Mouse (Mus musculus): ENCODE data around the gene Utrn.

The Utrn gene

DNA sequence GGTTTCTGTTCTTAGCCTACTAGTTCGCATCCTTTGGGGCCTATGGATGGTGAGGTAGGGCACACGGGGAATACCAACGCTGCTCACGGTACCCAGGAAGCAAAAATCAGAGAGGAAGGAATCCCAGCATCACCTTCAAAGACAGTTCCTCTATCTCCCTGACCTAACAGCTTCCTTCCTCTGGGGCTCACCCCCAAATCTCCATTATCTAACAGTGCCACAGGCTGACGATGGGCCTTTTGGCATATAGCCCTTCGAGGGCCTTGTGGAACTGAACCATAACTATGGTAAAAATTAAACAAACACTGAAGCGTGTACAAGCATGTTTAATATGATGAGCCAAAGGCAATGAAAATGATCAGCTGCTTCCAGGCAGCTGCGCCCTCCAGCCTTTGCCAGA, 37.0 kb downstream of the Utrn start:
- no peak for DNase-seq

DNA sequence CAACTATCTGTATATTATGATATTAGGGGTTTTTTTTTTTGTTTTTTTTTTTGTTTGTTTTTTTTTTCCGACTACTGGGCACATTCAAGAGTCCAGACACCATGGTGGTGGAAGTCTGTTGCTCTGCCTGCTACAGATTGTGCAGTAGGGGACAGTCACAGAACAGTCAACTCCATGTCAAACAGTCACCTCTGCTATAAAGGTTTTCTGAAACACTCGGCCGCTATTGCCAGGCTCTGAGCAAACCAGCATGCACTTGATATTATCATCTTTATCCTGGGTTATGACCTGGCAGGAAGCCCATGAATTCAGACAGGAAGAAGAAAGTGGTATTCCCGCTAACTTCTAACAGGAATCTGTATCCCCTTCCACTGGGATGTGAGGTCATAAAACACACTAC, 41.4 kb downstream of the Utrn start:
- DNase-seq, result no peak

DNA sequence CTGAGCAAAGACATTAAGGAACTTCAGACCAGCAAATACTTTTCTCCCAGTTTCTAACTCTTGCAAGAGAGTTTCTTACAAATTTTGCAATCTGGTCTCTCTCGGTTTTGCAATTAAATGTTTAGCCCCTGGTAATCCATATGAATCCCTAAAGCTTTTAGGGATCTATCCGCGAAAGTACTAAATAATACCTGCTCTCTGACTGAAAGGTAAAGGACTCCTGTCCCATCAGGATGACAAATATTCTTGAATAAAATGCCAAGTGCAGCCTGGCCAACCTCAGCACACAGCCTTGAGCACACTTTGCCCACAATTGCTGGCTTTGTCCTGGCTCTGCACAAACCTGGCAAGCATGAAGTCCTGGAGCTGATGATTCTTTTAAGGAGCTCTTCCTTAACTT, 41.9 kb downstream of the Utrn start:
- DNase-seq, result no peak

DNA sequence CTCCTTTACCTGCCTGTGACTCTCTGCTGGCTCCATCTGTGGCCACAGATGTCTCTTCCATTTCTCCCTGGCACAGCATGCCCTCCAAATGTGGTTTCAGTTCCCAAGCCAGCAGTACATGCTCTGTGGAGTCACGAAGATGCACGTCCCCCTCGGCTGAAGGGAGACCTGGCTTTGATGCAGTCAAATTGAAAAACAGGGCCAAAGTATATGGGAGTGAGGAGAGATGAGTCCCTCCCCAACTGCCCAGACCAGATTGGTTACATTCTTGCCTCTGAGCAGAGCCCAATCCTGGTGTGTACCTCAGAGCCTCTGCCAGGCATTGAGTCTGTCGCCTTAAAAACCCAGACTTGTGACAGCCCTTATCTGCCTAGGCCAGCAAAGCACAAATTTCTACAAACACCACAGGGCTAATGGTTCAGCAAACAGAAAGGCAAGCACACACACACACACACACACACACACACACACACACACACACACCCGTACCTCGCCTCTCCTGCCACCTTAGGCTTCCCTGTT, 42.3 kb downstream of the Utrn start:
- peak; percentile 89 for DNase-seq

DNA sequence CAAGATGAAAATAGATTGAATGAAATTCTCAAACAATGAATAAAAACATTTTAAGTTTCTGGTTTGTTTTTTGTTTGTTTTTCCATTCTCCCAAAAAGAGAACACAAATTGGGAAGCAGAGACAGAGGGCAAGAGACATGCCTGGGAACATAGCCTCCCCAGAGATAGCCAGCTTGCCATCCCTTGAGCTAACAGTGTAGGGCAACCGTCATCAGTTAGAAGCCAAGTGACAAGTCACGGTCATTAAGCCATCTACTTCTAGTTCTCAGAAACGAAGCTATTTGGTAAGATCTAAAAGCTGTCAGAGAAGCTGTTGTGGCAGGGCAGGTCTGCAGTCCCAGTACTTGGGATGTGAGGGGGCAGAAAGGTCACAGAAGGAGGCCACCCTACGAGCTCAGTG, 44.8 kb downstream of the Utrn start:
- DNase-seq, result no peak

DNA sequence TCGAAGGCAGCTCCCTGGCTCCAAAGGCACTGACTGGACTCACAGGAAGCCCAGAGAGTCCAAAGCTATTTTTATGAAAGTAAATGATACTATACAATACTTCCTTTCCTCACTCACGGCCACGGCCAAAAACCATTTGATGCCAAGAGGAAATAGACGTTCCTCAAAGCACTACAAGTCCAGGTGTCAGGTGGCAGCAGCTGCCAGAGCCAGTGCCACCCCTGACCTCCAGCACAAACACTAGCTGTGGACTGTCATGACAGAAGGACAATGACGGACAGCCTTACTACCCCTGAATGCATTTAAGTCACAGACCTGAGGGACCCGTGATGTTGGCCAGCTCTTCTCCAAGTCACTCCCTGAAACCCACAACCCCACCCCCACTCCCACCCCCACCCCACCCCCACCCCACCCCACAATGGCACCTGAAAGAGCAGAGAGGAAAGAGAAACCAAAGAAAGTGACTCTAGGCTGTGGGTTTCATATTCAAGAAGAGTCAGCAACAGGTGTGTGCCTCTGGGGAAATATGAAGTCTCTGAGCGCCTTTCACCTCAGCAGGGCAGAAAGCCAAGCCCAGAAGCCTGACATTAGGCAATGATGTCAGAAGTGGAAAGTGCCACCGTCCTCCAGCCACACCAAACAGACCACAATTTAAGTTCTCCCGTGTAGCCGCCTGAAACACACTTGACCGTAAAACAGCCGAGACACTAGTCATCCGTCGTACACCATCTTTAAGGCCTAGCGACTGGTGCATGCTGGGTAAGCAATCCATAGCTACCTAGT, 45.5 kb downstream of the Utrn start:
- no peak for DNase-seq

DNA sequence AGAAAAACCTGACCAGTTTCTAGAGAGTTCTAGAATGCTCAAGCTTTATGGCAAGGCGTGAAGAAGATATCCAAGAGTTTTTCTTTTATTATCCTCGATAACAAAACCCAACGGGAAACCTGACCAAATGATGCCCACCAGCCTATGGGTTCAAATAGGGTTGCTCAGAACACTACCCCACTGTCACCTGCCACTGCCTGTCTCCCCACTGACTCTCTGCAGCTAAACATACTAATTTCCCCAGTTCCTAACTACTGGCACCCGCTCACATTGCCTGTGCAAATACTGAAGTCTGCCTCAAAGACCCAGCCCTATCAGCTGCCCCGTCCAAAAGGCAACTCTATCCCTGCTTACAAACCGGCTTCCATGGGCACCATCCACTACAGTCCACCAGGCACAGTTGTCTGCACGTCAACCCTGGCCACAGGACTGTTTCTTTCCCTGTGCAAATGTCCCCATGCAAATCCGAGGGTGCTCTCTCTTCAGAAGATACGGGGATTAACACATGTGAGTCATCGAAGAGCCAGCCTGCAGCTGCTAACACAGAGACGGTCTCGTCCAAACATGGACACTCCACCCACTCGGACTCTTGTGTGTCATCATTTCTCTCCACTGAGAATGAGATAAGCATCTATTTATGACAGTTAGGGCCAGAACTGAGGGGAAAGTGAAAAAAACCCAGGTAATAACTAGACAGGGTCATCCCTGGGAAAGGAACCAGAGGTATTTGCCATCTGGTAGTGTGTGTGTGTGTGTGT, 48.0 kb downstream of the Utrn start:
- no peak for DNase-seq

DNA sequence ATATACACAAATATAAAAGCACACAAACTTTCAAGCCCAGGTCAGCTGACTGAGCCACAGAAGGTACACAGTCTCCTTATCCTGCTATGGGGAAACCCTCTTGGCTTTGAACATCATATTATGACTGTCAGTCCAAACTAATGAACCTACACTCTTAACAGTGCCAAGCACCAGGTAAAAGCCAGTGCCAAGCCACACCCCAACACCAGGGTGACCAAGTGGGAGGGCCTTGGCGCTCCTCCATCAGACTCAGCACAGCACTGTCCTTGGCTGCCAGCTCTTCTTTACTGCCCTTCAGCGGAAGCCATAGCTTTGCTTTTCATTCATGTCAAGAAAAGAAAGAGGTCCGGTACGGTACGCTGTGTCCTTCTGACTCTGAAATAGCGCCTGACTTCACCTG, 51.8 kb downstream of the Utrn start:
- peak; percentile 75 for DNase-seq

DNA sequence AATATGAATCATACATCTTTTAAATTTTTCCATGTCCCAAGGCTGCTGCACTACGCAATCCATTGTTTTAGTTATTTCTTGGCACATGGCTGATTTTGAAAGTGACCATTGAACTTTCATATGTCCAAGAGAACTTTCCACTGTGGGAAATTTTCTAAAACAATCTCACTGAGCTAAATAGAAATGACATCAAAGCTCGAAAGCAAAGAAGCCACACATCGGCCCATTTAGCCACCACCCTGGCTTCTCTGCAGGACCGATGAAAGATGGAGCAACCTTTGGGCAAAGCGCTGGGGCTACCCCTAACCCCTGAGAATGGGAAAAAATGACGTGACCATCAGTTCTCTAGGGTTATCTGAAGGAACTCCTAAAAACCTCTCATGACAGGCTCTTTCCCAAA, 52.6 kb downstream of the Utrn start:
- DNase-seq, result no peak

DNA sequence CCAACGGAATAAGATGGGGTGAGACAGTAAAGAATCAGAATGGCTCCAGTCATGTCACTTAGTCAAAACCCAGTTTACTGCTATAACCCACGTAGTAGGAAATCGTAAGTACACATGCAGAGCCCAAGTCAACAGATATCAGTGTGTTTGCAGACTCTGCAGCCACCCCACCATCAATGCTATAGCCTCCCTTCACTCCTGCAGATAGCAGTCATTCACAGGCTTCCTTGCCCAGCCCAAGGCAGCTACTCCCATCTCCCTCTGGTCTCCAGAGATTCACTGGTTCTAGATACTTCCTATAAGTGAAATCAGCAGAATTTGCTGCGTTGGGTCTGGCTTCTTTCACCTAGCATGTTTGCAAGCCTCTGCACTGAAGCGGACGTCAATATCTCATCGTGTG, 54.8 kb downstream of the Utrn start:
- no peak for DNase-seq

DNA sequence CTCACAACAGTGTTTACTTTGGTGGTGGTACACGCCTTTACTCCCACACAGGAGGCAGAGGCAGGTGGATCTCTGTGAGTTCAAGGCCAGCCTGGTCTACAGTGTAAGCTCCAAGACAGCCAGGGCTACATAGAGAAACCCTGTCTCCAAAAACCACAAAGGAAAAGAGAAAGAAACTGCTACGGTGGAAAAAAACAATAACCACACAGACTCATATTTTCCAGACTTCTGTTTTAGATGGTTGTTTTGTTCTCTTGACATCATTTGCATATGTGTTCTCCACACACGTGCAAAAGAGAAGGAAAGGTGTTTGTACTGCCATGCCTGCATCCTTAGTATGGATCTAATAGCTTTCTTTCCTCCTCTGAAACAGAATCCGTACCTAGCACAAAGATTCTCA, 55.3 kb downstream of the Utrn start:
- DNase-seq, result no peak

DNA sequence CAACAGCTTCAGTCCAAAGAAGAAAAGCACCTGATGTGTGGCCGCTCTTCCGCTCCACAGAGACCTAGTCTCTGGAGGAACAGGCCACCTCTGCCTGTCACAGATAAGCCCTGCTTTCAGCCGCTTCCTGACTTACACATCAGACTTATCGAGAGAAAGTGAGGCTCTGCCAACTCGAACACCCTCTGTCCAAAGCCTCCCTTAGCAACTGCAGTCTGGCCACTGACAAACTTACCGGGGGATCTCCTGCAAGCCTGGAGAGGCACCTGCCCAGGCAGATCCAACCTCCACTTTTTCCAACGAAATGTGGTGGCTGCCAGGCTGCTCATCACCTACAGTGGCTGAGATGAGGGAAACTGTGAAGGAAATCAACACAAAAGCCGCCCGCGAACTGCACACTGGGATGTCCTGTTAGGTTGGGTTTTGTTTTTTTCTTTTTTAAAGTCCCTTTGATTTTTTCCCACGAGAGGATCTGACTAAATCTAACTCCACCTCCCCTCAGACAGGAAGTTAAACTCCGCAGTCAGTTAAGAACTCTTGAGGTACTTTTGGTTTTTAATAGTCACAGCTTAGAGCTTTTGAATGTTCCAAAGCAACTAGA, 55.9 kb downstream of the Utrn start:
- DNase-seq, result no peak

DNA sequence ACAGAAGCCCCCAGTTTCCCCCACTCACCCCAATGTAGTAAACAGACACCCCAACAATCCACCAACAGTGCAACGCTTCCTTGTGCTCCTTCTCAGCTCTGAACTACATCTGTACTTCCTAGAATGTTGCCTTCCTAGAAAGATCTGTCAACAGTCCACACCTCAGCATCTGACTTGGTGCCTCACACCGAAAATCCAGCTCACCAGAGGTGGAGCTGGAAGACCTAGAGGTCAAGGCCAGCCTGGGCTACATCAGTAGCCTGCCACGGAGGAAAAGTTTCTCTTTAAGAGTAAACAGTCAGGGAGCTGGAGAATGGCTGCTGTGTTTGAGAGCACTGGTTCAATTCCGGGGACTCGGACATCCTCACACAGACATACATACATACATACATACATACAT, 56.5 kb downstream of the Utrn start:
- no peak for DNase-seq

DNA sequence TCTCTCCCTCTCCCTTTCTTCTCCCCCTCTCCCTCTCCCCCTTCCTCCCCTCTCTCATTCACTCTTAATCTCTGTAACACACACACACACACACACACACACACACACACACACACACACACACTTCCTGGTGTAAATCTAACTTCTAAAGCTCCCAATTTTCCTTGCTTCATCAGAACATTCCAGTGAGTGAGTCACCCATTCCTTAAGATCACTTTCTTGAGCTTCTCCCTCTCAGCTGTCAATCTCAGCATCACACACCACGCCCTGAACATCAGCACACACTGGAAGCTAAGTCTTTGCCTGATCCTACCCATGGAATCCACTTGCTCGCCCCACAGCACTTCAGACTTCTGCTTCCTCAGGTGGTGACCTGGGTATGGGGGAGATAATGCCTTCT, 58.3 kb downstream of the Utrn start:
- DNase-seq, result no peak

DNA sequence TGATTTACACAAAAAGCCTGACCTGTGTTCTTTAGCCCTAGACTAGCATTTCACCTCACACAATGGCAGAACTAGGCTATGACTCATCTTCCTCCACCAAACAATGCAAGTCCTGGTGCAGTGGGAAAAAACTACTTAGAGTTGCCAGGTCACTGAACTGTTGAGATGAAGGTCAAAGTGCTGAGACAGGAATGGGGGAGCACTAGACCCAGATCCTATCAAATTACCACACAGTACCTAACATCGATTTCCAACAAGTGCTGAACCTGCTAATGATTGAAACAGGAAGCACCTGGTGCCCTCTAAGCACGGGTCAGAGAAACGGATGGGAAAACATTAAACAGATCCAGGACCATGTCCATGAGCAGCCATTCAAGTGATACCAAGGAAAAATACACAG, 59.5 kb downstream of the Utrn start:
- no peak for DNase-seq

DNA sequence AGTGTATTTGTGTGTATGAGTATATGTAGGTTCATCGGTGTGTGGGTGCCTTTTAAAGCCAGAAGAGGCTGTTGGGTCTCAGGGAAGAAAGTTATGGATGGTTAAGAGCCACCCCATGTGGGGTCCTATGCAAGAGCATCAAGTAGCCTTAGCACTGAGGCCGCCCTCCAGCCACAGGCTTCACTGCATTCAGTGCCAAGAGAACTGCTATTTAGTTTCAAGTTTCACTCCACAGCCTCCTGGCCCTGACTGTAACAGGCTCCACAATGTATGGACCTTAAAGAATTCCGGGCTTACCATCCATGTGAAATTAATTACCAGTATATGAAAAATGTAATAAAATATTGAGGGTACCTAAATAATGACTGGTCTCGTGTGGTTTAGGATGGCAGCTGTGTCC, 60.7 kb downstream of the Utrn start:
- DNase-seq, result no peak

DNA sequence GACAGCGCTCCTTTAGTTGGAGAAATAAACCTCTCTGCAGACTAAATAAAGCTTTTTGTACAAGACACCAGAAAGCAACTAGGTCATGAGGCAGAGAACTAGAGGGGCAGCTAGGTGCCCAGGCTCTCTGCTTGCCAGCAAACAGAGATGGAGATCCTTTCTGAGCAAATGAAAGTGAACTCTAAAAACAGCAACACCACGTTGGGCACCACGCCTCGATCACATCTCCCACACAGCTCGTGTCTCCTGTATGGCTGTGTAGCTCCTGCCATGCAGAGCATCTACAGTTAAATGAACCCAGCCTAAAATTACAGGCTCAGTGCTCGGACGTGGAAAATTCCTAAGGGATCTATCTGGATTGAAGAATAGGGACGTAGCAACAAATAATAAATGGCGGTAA, 61.5 kb downstream of the Utrn start:
- DNase-seq, result no peak

DNA sequence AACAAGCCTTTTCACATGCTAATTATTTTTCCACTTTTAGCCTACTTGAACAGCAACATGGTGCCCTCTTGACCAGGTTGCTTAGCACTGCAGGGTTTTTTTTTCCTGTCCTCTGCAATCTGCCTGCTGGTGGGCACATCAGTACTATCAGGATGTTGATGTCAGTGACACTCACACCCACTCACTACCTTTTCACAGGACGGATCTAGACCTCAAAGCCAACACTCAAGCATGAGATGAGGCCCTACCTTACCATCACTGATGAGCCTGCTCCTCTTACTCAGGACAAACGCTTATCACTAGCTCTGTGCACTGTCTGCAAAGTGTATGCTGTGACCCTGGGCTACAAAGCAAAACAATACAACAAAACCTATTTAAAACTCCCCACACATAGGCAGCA, 63.3 kb downstream of the Utrn start:
- no peak for DNase-seq

DNA sequence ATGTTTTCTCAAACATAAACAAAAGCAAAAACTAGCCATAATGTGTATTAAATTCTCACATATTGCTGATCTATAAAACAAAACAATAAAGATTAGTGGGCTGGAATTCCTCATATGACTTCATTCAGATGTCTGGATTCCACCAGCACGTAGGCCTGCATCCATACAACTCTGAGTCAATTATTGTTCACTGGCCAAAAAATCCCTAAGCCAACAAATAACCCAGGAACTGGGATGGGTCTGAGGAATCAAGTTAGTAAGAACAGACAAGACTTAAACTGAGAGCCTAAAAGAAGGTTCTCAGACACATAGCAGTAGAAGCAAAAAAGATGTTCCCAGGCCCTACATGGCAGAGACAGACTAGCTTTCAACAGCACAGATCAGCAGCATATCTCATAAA, 65.2 kb downstream of the Utrn start:
- no peak for DNase-seq

DNA sequence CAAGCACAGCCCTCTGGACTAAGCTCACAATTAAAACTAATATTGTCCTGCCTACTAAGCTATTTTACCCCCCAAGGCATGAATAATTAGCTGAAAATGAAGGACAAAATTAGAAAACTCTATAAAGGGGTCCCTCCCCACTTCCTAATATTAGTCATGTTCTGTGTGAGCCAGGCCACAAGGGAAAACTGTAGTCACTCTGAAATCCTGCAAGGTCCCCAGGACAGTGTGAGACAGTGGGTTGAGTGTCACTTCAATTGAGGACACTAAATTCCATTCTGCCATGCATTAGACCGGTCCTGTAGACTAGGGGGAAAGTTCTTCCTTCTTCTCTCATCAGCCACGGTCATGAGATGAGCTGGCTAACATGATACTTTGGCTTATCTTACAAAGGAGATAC, 69.7 kb downstream of the Utrn start:
- DNase-seq, result no peak

DNA sequence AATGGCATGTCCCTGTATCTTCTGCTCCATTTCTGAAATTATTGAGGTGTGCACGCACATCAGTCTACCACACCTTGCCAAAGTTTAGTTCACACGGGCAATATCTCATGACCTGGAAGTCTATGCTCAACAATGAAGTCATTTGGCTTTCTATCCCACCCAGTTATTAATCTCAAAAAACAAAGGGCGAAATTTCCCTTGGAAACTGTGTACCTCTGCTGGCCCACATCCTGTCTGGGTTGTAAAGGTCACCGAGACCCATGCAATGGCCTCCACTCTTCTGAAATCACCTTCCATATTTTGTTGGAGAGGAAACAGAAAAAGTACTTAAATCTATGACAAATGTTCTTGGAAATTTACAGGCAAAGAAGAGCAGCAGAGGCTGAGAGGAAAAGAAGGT, 70.9 kb downstream of the Utrn start:
- DNase-seq, result no peak

DNA sequence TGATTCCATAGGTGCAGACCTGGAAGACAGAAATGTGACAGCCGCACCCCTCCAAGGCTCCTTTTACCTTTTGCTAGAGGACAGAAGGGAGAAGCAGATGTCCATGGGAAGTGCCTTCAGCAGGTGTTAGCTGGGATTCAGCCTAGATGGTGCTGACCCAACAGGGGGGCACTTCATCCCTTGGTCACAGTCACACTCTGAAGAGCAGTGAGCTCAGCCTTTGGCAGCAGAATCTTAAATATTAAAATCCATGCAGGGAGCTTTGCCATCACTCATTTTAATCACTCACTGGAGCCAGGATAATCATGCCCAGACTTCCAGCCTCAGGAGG, 72.7 kb downstream of the Utrn start:
- DNase-seq, result peak; percentile 91

DNA sequence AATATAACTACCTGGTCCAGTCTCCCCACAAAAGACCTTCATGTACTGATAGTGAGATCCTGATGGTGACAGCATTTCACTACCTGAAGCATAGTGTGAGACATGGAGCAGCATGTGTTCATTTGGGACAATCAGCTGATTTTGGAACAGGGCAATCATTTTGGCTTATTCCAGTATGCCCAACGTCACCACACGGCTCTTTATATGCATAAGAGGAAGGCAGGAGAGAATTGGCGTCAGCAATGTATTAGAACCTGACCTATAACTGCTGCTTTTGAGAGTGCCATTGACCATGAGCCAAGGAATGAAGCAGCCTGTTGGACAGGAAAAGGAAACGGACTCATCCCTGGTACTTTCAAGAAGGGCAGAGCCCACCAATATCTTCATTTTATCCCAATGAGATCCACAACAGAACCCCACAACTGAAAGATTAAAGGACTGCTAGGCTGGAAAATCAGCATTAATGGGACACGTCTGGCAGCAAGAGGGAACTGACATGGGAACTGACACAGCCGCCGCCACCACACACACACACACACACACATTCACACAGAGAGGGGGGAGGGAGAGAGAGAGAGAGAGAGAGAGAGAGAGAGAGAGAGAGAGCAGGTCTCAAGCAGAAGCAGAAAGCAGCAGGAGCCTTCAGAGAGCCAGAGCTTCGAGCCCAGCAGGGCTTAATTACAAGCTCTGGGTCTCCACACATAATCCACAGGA, 73.2 kb downstream of the Utrn start:
- peak; percentile 49 for DNase-seq

DNA sequence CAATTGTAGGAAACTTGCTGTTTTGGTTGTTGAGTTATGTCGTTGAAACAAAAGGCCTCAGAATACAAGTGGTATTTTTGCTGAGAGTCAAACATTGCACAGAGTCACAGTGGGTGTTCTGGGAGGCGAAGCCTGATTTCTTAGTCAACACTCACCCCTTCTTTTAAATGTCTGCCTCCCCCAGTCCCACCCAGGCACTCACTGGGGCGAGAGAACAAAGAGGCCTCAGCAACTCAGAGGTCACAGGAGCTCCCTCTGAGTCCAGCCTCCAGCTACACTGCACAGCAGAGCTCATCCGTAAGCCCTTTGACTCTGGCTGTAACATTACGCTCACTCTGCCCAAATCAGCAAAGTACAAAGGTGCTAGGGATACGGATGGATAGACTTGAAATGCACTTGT, 77.1 kb downstream of the Utrn start:
- no peak for DNase-seq
